Mouse (Mus musculus) T-helper 1 cell (primary cell): ENCODE results near the gene 1700010B08Rik.

Experiments used
- in situ Hi-C: fragments of 300-600 bp; cut with MboI, MseI; formaldehyde crosslinking; loops from one replicate; pipeline ENCODE4 v1.15.1; 2025; ENCODE audit warnings: high pct_unique_total_duplicates

The 1700010B08Rik gene

DNA sequence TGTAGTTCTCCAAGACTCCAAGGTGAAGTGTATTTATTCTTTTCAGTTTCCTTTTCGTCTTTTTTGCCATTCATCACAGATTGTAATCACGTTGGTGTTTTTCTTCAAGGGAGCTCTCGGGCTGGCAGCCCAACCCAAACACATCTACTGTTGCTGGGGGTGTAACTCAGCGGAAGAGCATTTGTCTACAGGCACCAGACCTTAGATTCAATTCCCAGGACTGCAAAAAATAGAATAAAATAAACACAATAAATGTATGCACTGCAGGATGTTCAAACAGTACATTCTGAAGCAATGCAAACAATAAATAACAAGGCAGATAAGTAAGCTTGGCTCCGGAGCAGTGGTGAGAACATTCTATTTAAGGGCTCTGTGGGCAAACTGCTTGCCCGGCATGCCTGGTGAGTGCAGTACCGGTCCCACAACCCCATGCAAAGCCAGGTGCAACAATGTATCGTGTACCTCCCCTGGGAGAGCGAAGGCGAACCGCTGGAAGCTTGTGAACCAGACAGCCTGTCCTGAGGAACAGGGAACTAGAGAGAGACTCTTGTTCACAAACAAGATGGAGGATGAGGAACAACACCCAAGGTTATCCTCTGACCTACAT, 3.1 kb downstream of the 1700010B08Rik start:
- in situ Hi-C loops, result no loop called here

DNA sequence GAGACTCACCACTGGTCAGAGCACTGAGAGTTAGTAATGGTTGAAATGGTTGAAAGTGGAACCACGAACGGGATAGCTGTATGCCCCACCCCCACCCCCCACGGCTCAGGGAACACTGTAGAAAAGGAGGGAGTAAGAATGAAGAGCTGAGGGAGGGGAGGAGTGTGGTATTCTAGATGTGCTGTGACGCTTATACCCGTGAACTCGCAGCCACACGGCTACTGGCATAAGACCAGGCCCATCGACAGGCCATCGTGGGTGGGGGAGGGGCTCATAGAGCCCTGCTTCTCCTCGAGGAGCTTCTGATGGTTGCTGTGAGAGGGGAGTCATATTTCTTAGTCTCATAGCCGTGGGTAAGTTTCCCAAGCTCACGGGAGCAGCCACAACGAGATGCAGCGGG, 5.2 kb downstream of the 1700010B08Rik start:
- in situ Hi-C loops, result no loop called here

GRCm38 (mm10) chr2:173724940-173725807, 6.0 kb downstream of the 1700010B08Rik start:
- in situ Hi-C loops, result no loop called here

- in situ Hi-C loops, result no loop called here
Observed at GRCm38 (mm10) chr2:173725819-173726218, 6.6 kb downstream of the 1700010B08Rik start.

GRCm38 (mm10) chr2:173730444-173730966, 11.3 kb downstream of the 1700010B08Rik start:
- in situ Hi-C loops, result no loop called here

DNA sequence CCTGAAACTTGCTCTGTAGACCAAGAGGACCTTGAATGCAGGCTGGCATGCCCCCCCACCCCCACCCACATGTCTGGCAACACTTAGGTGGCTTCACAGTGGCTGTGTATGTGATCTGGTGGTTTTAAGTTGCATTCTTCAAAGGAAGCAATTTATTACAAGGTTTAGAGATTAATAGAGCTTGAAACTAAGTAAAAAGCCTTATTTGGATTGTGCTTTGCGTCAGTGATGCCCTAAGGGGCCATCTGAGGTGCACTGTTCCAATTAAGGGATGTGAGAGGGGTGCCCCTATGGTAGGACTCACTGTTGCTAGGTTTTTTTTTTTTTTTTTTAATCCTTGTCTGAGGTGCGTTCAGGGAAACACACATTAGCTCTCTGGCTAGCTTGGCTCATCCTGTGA, 15.2 kb downstream of the 1700010B08Rik start:
- in situ Hi-C loops, result no loop called here

DNA sequence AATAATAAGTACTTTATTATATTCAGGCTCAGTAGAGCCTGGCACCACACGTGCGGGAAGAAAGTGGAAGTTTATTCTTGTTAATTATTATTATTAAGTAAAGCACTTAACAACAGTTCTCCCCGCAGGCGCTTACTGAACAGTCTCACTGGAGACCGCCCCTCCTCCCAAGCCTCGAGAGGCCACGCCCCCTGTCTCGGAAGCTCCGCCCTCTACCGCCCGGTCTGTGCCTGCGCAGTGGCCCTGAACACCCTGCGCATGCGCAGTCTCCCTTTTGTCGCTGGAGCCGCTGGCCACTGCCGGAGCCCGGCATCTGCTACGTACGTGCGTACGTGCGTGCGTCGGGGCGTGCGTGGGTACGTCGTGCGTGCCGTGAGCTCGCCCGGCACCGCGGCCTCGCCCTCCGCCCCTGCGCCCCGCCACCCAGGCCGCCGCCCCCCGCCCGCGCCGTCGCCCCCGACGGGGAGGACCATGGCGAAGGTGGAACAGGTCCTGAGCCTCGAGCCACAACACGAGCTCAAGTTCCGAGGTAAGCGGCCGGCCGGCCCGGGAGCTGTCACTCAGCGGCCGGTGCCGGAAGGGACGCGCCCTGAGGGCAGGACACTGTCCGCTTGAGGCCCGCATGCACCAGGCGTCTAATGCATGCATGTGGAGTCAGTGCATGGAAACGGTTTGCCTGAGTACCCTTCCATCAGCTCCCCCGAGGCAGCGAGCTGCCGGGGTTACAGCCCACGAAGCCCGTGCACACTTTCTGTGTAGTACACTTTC, 18.2 kb downstream of the 1700010B08Rik start, which contains the start of gene Vapb:
Vapb (plus strand) TSS at position 290 of the 768 bp plus-strand sequence.
- in situ Hi-C loops, result loop anchor here (5.0 kb wide), 1 partner anchor 65 kb away; no protein-coding TSS in a partner anchor

GRCm38 (mm10) chr2:173738232-173738631, 19.0 kb downstream of the 1700010B08Rik start:
- in situ Hi-C loops, result loop anchor here (5.0 kb wide), 1 partner anchor 66 kb away; no protein-coding TSS in a partner anchor

DNA sequence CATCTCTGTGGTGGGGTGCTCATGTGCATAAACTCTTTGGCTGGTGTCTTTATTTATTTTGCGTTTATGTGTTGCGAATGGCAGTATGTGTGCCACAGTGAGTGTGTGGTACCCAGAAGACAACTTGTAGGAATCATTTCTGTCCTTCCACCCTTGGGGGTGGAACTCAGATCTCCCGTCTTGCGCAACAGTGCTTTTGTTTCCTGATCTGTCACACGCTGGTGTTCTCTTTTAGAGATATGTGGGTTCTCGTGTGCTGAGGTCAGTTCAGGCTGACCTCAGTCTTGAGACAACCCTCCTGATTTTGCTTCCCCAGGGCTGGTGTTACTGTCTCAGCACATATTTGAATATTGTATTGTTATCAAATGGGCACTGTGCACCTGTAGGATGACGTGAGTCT, 19.9 kb downstream of the 1700010B08Rik start:
- in situ Hi-C loops, result loop anchor here (5.0 kb wide), 1 partner anchor 67 kb away; no protein-coding TSS in a partner anchor

DNA sequence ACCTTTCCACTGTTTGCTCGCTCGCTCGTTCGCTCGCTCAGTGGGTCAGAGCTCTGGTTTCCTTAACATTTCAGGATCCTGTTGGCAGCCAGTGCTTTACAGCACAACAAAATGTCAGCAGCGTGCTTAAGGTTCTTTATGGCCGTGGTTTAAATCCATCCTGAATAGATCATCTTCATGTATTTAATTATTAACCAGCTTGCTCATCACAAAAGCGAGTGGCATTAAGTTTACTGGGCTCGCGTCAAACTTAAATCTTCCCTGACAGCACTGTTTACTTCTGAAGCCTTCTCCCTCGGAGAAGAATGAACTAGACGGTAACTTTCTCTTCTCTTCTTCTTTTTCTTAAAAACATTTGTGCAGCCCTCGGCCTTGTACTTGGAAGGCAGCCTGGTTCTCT, 22.9 kb downstream of the 1700010B08Rik start:
- in situ Hi-C loops, result no loop called here

- in situ Hi-C loops, result no loop called here
Observed at GRCm38 (mm10) chr2:173742744-173743143, 23.5 kb downstream of the 1700010B08Rik start.

- in situ Hi-C loops, result no loop called here
Observed at GRCm38 (mm10) chr2:173744070-173744815, 25.0 kb downstream of the 1700010B08Rik start.

- in situ Hi-C loops, result no loop called here
Observed at GRCm38 (mm10) chr2:173748961-173749659, 29.9 kb downstream of the 1700010B08Rik start.

DNA sequence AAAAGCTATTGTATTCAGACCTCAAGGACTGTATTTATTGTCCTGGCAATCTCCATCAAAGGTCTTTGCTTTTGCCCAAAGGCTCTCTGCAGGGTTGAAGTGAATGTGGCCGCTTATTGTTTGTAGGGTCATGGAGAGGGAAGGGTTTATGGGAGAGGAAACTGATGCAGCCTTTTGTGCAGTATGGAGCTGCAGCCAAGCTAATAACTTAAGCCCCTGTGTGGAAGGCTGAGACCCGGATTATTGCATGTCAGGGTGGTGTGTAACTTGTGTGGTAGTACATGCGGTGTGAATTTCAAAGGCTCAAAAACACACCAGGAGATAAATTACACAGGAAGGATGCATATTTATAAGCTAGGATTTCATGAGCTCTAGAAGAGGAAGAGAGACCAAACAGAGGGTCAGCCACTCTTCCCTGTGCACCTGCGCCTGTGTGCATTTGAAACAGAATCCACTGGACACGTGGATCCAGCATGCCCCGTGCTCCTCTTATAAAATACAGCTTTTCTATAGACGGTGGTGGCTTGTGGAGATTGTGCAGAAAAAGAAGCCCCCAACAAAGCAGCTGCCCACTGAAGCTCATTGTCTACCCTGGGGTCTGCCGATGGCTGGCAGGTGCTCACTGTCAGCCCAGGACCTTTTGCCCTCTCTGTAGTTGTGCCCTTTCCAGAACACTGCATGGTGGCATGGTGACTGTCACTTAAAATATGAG, 36.4 kb downstream of the 1700010B08Rik start:
- in situ Hi-C loops, result no loop called here

DNA sequence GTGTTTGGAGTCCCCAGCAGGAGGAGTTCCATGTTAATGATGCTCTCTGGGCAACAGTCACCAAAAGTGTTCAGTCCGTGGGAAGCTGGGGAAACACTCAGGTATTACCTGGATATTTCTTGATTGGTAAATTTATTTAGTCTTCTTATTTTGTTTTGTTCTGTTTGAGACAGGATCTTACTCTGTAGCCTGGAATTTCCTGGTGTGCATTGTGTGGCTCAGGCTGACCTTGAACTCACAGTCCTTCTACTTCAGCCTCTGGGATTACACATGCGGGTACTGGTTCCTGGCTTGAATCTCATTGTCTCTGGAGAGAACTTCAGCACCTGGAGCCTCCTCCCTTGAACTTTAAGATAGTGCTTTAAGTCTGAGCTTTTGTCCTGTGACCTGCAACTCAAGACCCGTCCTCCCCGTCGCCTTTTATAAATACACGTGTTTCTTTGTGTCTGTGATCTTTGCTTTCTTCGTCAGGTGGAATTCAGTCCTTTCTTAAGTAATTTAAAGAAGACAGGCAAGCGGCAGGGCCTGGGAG, 38.5 kb downstream of the 1700010B08Rik start:
- in situ Hi-C loops, result no loop called here

GRCm38 (mm10) chr2:173760607-173761006, 41.4 kb downstream of the 1700010B08Rik start:
- in situ Hi-C loops, result no loop called here

GRCm38 (mm10) chr2:173764629-173765028, 45.4 kb downstream of the 1700010B08Rik start:
- in situ Hi-C loops, result no loop called here

GRCm38 (mm10) chr2:173767959-173768595, 48.9 kb downstream of the 1700010B08Rik start:
- in situ Hi-C loops, result no loop called here

- in situ Hi-C loops, result no loop called here
Observed at GRCm38 (mm10) chr2:173769183-173769582, 50.0 kb downstream of the 1700010B08Rik start.
